Mouse (Mus musculus): ENCODE results near the gene Kif9.
A peak's percentile ranks its signal among the peaks of the same experiment; 100 is the strongest.

Kif9 gene

GRCm38 (mm10) chr9:110476124-110477091 is at the start of gene Kif9, which contains the start of gene Klhl18:
Gene Kif9 (plus strand): TSS chr9:110476958.
Gene Klhl18 (minus strand): TSS chr9:110476694.
- peak; percentile 89 for DNase-seq (ENCODE audit: low read depth)

DNA sequence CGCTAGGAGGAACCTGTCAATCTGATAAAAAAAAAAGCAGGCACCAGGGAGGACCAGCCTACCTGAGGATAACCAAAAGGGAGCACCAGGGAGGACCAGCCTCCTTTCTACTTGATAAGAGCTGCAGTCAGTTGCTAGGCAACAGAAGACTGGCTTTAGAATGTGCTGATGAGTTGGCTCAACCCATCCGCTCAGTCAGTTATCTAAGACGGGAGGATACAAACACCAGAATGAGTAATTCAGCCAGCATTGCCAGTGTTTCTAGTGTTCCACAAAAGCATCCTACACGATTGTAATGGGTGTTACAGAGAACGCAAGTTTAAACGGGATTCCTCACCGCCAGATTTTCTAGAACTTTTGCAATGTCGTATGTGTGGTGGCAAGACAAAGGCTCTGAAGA is 45.5 kb upstream of the Kif9 start:
- no peak for DNase-seq (ENCODE audit: low read depth)

DNA sequence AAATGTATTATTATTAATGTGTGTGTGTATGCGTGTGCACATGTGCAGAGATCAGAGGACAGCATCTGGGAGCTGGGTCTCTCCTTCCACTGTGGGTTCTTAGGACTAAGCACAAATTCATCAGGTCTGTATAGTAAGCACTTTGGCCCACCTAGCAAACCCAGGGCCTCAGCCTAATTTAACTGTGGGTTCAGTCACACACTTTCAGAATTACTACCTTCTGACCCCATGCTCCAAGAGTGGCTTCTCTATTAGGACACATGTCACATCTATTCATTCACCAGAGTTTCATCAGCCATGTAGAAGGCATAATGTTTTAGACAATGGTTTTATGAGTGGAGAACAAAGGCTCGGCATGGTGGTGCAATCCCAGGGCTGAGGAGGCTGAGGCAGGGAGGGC is 43.7 kb upstream of the Kif9 start:
- DNase-seq (ENCODE audit: low read depth) = no peak

- DNase-seq (ENCODE audit: low read depth) = no peak
Observed at GRCm38 (mm10) chr9:110436041-110436440, 40.7 kb upstream of the Kif9 start.

DNA sequence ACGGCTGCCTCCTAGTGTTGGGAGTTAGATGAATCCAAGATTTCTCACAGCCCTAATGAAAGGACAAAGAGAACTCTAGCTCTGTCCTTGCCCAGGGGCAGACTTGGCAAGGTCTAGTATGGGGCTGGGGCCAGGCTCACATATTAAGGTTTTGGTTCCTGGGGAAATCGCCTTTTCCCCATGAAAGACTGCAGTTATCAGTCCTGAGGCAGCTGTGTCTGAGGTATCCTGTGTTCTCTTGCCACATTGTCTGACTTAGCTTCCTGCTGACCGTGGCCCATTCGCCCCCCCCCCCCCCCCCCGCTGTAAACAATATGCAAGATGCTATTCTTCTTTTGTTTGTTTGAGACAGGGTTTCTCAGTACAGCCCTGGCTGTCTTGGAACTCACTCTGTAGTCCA is 36.7 kb upstream of the Kif9 start:
- no peak for DNase-seq (ENCODE audit: low read depth)

- DNase-seq (ENCODE audit: low read depth) = no peak
Observed at GRCm38 (mm10) chr9:110440559-110440958, 36.2 kb upstream of the Kif9 start.

DNA sequence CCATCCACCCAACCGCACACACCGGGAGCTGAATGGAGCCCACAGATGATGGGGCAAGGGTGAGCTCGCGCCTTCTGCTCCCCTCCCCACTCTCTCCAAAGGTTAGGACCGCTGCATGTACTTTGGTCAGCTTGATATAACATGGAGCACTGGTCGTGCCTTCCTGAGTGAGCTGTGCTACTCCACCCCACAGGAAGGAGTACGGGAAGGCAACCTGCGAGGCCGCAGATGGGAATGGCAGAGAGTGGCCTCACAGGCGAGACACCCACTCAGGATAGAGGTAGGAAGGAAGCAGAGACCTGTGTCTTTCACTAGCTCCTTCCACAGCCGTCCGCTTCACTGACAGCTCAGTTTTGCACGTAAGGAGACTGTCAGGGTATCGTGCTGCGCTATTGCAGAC is 28.4 kb upstream of the Kif9 start:
- no peak for DNase-seq (ENCODE audit: low read depth)

GRCm38 (mm10) chr9:110448857-110449617 is 27.7 kb upstream of the Kif9 start:
- peak; percentile 92 for DNase-seq (ENCODE audit: low read depth)

- no peak for DNase-seq (ENCODE audit: low read depth)
Observed at GRCm38 (mm10) chr9:110452523-110452922, 24.2 kb upstream of the Kif9 start.

- no peak for DNase-seq (ENCODE audit: low read depth)
Observed at GRCm38 (mm10) chr9:110457926-110458325, 18.8 kb upstream of the Kif9 start.

DNA sequence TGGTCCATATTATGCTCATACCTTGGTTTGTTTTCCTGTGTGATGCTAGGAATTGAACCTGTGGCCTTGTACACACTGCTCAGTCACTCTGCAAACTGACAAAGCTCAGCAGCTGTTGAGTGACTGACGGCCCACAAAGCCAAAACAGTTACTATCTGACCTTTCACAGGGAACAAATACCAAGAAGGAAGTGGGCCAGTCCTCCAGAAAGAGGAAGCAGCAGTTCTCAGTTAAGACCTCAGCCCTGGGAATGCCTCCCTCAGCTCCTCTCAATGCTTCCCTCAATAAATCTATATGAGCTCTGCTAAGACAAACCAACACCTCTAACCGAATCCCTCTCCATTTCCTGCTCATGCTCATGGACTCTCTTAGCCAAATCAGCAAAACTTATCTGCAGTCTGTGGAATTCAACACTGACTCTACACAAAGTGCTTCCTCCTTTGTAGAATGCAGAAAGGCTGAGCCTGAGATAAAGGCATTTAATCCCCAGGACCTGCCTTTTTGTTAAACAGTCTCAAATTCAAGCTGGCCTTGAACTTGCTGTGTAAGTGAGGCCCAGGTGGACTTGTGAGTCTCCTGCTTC is 17.5 kb upstream of the Kif9 start:
- DNase-seq (ENCODE audit: low read depth) = no peak

- DNase-seq (ENCODE audit: low read depth) = no peak
Observed at GRCm38 (mm10) chr9:110460884-110461815, 15.6 kb upstream of the Kif9 start.

GRCm38 (mm10) chr9:110462321-110462720 is 14.4 kb upstream of the Kif9 start:
- DNase-seq (ENCODE audit: low read depth) = no peak

DNA sequence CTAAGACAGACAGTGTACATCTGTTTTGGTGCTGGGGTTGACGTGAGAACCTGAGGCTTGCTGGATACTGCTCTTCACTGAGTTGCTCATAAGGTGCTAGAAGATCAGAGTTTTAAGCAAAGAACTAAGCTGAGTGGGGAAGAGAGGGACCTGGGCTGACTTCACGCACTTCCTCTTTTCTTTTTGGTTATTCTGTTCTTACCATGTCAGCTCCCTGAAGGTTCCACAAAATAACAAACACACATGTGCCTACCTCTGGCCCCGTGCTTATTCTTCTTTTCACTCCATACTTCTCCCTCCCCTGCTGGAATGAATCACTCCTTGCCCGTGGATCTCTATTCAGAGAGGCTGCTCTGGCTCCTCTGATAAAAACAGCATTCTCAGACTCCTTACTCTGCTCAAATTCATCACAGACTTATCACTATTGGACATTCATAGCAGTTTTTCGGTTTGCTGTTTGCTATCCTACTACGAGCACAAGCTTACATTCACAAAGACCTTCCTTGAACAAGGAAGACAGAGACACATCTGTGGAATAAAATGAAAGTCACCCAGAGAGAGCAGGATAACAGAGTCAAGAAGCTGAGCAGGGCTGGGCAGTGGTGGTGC is 12.7 kb upstream of the Kif9 start:
- no peak for DNase-seq (ENCODE audit: low read depth)

DNA sequence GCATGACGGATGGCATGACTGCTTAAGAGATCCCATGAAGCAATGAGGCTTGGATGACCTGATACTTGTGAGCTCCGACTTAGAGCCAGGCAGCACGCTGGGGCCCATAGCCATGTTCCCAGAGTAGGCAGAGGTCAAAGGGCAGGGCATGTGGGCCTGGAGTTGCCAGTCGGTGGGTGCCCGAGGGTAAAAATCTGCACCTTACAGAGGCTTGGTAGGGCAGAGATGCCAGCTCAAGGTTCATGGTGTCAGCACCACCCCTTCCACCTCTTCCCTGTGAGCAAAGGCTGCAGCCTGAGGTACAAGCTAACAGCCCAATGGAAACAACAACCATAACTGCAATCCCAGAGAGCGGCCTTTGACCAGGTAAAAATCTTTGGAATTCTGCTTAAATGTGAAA is 11.4 kb upstream of the Kif9 start:
- DNase-seq (ENCODE audit: low read depth) = no peak

DNA sequence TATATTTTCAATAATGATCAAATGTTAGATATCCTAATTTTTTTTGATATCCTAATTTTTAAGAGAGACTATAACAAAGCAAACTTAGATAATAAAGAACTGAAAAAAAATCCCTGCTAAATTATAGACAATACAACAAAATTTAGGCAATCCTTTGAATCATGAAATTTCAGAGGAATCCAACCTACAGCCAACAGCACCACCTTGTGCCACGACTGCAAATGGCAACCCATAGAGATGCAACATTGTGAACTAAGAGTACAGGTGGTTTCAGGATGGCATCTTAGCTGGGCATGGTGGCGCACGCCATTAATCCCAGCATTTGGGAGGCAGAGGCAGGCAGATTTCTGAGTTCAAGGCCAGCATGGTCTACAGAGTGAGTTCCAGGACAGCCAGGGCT is 10.6 kb upstream of the Kif9 start:
- no peak for DNase-seq (ENCODE audit: low read depth)

DNA sequence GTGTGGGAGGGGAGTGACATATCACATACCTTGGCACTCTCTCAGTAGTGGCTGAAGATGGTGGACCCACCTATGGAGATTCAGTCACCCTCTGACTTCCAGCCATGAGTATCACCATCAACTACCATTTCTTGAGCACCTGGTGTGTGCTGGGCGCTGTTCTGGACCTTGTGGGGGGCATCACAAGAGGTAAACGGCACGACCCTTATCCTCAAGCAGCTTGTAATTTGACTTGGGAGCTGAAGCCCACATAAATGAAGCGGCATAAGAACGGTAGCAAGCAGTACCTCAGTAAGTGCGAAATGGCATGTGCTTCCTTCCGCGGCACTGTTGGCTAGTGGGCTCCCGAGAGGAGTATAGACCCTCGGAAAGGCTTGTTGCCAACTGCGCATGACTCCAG is 1.2 kb downstream of the Kif9 start:
- DNase-seq (ENCODE audit: low read depth) = no peak

- DNase-seq (ENCODE audit: low read depth) = no peak
Observed at GRCm38 (mm10) chr9:110478639-110479038, 1.9 kb downstream of the Kif9 start.

GRCm38 (mm10) chr9:110488841-110489240 is 12.1 kb downstream of the Kif9 start:
- no peak for DNase-seq (ENCODE audit: low read depth)

DNA sequence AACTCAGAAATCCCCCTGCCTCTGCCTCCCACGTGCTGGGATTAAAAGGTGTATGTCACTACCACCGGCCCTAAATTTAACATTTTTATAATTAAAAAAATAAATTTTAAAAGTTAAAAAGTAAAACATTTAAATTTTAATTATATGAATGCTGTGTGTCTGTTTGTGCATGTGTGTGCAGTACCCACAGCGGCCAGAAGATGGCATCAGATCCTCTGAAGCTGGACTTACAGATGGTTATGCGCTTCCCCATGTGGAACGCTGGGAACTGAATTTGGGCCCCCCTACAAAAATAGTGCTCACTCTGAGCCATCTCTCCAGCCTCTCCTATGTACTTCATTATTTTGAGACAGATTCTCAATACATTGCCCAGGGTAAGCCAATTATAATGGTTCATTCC is 14.2 kb downstream of the Kif9 start:
- DNase-seq (ENCODE audit: low read depth) = no peak

GRCm38 (mm10) chr9:110525737-110526136 is 49.0 kb downstream of the Kif9 start:
- DNase-seq (ENCODE audit: low read depth) = no peak

All from c-Kit-positive CD71-negative TER-119-negative erythroid progenitor cells, embryonic 14.5 days (primary cell).